Mouse (Mus musculus) T-helper 17 cell (primary cell): ENCODE data around the gene Ubxn10.

Source experiments
- in situ Hi-C, 2 experiments: fragments of 300-600 bp; cut with MboI, MseI; formaldehyde crosslinking; loops; 1 replicate in 1 of 2; 2 replicates in 1 of 2; pipeline ENCODE4 v1.15.1; 2025; ENCODE audit warnings: high pct_unique_total_duplicates in 2 of 2

Ubxn10 gene

GRCm38 (mm10) chr4:138737031-138737430 lies at the start of gene Ubxn10:
Ubxn10 (minus strand) TSS chr4:138737167.
- in situ Hi-C loops, result no loop called here

GRCm38 (mm10) chr4:138786141-138786540 lies 49.2 kb upstream of the Ubxn10 start:
- in situ Hi-C loops, result no loop called here

- in situ Hi-C loops, result no loop called here
These were observed 48.8 kb upstream of the Ubxn10 start for GRCm38 (mm10) chr4:138785721-138786120.

- in situ Hi-C loops, result no loop called here
These were observed 45.1 kb upstream of the Ubxn10 start for GRCm38 (mm10) chr4:138782098-138782497.

- in situ Hi-C loops, result no loop called here
These were observed 43.3 kb upstream of the Ubxn10 start for GRCm38 (mm10) chr4:138780300-138780699.

- in situ Hi-C loops, result no loop called here
These were observed 40.7 kb upstream of the Ubxn10 start for GRCm38 (mm10) chr4:138777417-138778407.

GRCm38 (mm10) chr4:138775435-138775834 lies 38.5 kb upstream of the Ubxn10 start, which contains the start of gene Pla2g2d:
Pla2g2d (plus strand) TSS chr4:138775735.
- in situ Hi-C loops, result no loop called here

GRCm38 (mm10) chr4:138772386-138772785 lies 35.4 kb upstream of the Ubxn10 start:
- in situ Hi-C loops, result no loop called here

GRCm38 (mm10) chr4:138771970-138772369 lies 35.0 kb upstream of the Ubxn10 start:
- in situ Hi-C loops, result no loop called here

GRCm38 (mm10) chr4:138762266-138762665 lies 25.3 kb upstream of the Ubxn10 start:
- in situ Hi-C loops, result no loop called here

GRCm38 (mm10) chr4:138757416-138757815 lies 20.4 kb upstream of the Ubxn10 start, which contains the start of gene Pla2g2f:
Pla2g2f (minus strand) TSS chr4:138757626.
- in situ Hi-C loops, result no loop called here

GRCm38 (mm10) chr4:138755983-138756382 lies 19.0 kb upstream of the Ubxn10 start:
- in situ Hi-C loops, result no loop called here

GRCm38 (mm10) chr4:138755439-138755838 lies 18.5 kb upstream of the Ubxn10 start:
- in situ Hi-C loops, result no loop called here

GRCm38 (mm10) chr4:138754432-138754831 lies 17.5 kb upstream of the Ubxn10 start:
- in situ Hi-C loops, result no loop called here

- in situ Hi-C loops, result no loop called here
These were observed 16.6 kb upstream of the Ubxn10 start for GRCm38 (mm10) chr4:138753608-138754007.

GRCm38 (mm10) chr4:138752603-138753002 lies 15.6 kb upstream of the Ubxn10 start:
- in situ Hi-C loops, result no loop called here

GRCm38 (mm10) chr4:138748369-138749072 lies 11.6 kb upstream of the Ubxn10 start:
- in situ Hi-C loops, result loop anchor here (5.0 kb wide), 2 partner anchors 94 to 104 kb away; no protein-coding TSS in a partner anchor

GRCm38 (mm10) chr4:138747851-138748250 lies 10.9 kb upstream of the Ubxn10 start:
- in situ Hi-C loops, result loop anchor here (5.0 kb wide), 2 partner anchors 94 to 104 kb away; no protein-coding TSS in a partner anchor

- in situ Hi-C loops, result loop anchor here (5.0 kb wide), 2 partner anchors 95 to 105 kb away; no protein-coding TSS in a partner anchor
These were observed 9.9 kb upstream of the Ubxn10 start for GRCm38 (mm10) chr4:138746866-138747265.

- in situ Hi-C loops, result loop anchor here (5.0 kb wide), 2 partner anchors 96 to 106 kb away; no protein-coding TSS in a partner anchor
These were observed 8.9 kb upstream of the Ubxn10 start for GRCm38 (mm10) chr4:138745884-138746283.

GRCm38 (mm10) chr4:138739136-138739851 lies 2.3 kb upstream of the Ubxn10 start:
- in situ Hi-C loops, result no loop called here
